19 mouse cellular contexts compared by ENCODE assay signal in the genomic region with DNA sequence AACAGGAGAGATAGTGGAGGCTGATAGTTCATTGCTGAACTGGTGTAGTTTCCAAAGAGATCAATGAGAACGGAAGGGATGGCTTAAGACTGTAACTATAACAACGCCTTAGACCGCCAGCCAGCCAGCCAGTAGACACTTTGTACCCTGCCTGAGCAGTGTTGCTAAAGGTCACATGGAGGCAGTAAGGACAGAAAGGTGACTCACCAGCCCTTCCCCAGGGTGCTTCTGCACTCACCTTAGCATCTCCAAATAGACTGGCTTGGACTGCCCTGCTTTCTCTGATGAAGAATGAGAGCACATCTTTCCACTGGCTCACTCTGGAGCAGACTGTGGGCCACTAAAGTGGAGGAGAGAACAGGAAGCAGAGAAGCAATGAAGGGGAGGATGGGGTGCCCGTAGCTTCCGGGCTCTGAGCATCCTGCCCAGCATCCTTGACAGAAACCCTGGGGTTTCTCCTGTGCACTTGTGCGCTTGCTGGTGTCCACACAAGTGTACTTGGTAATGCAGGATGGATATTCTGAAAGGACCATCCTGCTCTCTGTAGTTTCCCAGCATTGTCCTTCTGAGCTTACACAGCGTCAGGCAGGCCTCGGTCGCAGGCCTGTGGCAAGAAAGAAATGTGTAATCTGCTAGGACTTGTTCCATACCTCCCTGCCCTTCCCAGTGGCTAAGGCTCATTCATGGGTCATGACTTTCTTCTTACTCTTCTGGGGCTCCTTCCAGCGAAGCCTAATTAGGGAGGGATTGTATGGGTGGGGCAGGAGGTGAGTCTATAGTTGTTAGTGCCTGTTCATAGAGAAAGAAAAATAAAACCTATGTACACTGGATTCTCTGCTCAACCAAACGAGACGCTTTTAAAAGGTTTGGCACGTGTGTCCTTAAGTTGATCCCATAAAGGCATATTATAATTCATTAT. TPM values are rescaled to one million over a fixed set of nuclear protein-coding genes. Genes with fewer than 3 reads are reported as not detected.
DNase-seq lines count a peak whose midpoint lies in the region; ATAC-seq lines count a peak whose summit lies in the region.
"Had no signal": no experiment of that assay in that cellular context is flagged by ENCODE, and none has a peak within 500 bp of the region (broad histone marks: within the 10 kb centered on the region; RNA-seq: fewer than 3 reads in every experiment).

No protein-coding gene starts in this region.

- no peaks in the 10 kb centered on the region for H3K27me3 ChIP-seq in midbrain, embryonic 15.5 days (replicated peaks)
- H3K27me3 ChIP-seq in midbrain, embryonic 13.5 days: no peaks in the 10 kb centered on the region
- H3K27me3 ChIP-seq in intestine, embryonic 16.5 days (replicated peaks; ENCODE audit: control insufficient read depth, insufficient read depth, low read length): no peaks in the 10 kb centered on the region

- H3K36me3 ChIP-seq in midbrain, embryonic 15.5 days (replicated peaks): peaks cover 15% of the 10 kb centered on the region; the same call in 1 of the 2 replicates
- peaks cover 78% of the 10 kb centered on the region for H3K36me3 ChIP-seq in midbrain, embryonic 13.5 days
- H3K36me3 ChIP-seq in intestine, embryonic 16.5 days (ENCODE audit: control insufficient read depth, insufficient read depth, low read length): peaks cover 11% of the 10 kb centered on the region

- no peak overlapping the region for H3K27ac ChIP-seq in midbrain, embryonic 15.5 days
- no peak overlapping the region for H3K27ac ChIP-seq in midbrain, embryonic 13.5 days
- no peak overlapping the region for H3K27ac ChIP-seq in intestine, embryonic 16.5 days (ENCODE audit: low read length)
- H3K27ac ChIP-seq: heart, adult 2 months; hindbrain, postnatal 0 days had no signal

- 82% methylated on average over 13 of the region's 13 CpGs for WGBS in midbrain, embryonic 15.5 days
- 81% methylated on average over 13 of the region's 13 CpGs for WGBS in midbrain, embryonic 13.5 days
- 85% methylated on average over 13 of the region's 13 CpGs for WGBS in intestine, embryonic 16.5 days

- H3K4me3 ChIP-seq in midbrain, embryonic 15.5 days: no peak overlapping the region
- H3K4me3 ChIP-seq in midbrain, embryonic 13.5 days (replicated peaks): no peak overlapping the region
- no peak overlapping the region for H3K4me3 ChIP-seq in intestine, embryonic 16.5 days (ENCODE audit: low read length)
- H3K4me3 ChIP-seq: heart, adult 2 months had no signal

- no peak overlapping the region for H3K4me2 ChIP-seq in midbrain, embryonic 15.5 days
- no peak overlapping the region for H3K4me2 ChIP-seq in midbrain, embryonic 13.5 days (replicated peaks)
- no peak overlapping the region for H3K4me2 ChIP-seq in intestine, embryonic 16.5 days (ENCODE audit: low read depth, low read length)

- no peaks in the 10 kb centered on the region for H3K4me1 ChIP-seq in midbrain, embryonic 15.5 days
- no peaks in the 10 kb centered on the region for H3K4me1 ChIP-seq in midbrain, embryonic 13.5 days (replicated peaks)
- no peaks in the 10 kb centered on the region; the same call in 1 of the 2 replicates for H3K4me1 ChIP-seq in intestine, embryonic 16.5 days (ENCODE audit: control insufficient read depth, insufficient read depth, low read length)

- H3K9ac ChIP-seq in midbrain, embryonic 15.5 days: no peak overlapping the region
- H3K9ac ChIP-seq in midbrain, embryonic 13.5 days (replicated peaks): no peak overlapping the region
- H3K9ac ChIP-seq in intestine, embryonic 16.5 days (ENCODE audit: low read depth, low read length): no peak overlapping the region

- DNase-seq in heart, adult 11 months: peak; percentile 82
- no peak for DNase-seq in heart, postnatal 4 days
- DNase-seq in yolk sac, embryonic 10.5 days (ENCODE audit: low spot score): peak; percentile 49
- DNase-seq in thymus, postnatal 0 days (ENCODE audit: low spot score): no peak
- DNase-seq in frontal cortex, postnatal 14 days (ENCODE audit: low spot score in 2 of 2): no peak
- DNase-seq: cerebellum, adult 8-10 months; embryo, embryonic 11 days; heart, adult 2 months; heart, postnatal 10 days; left cerebral cortex, postnatal 4 days; lung, adult 18-20 months; lung, postnatal 36 days; thymus, adult 18-20 months had no signal

- ATAC-seq in midbrain, embryonic 15.5 days (replicated peaks): 0 out of 2 replicates have a peak, but pooled peaks have one; percentile 33
- no peak for ATAC-seq in midbrain, embryonic 13.5 days
- ATAC-seq in intestine, embryonic 16.5 days: peak; percentile 82
- ATAC-seq: forebrain, embryonic 14.5 days; hindbrain, postnatal 0 days; midbrain, embryonic 16.5 days had no signal

- no peaks in the 10 kb centered on the region for H3K9me3 ChIP-seq in midbrain, embryonic 15.5 days
- H3K9me3 ChIP-seq in midbrain, embryonic 13.5 days: no peaks in the 10 kb centered on the region
- no peaks in the 10 kb centered on the region for H3K9me3 ChIP-seq in intestine, embryonic 16.5 days (ENCODE audit: control insufficient read depth, low read length)

RNA-seq across cellular contexts. Expression of a gene that starts 47.3 kb away (rescaled TPM):
- total RNA-seq in heart, postnatal 4 days (2021): 10 to 100 TPM; 40.6 to 44.4 TPM
- polyA plus RNA-seq in midbrain, embryonic 15.5 days (2015; fragmentation: Nextera tagmentation; extraction: Ambion mirVana): 60.3 and 68.6 TPM in 2 replicates
- 103 and 104 TPM in 2 replicates for polyA plus RNA-seq in midbrain, embryonic 13.5 days (2015; fragmentation: Nextera tagmentation; extraction: Ambion mirVana)
- 55.5 and 62.2 TPM in 2 replicates for polyA plus RNA-seq in intestine, embryonic 16.5 days (2015; fragmentation: Nextera tagmentation; extraction: Ambion mirVana)
- 281 and 293 TPM in 2 replicates for polyA plus RNA-seq in thymus, postnatal 0 days (2015; fragmentation: Nextera tagmentation; extraction: Ambion mirVana)

Comparison
In these comparisons a context has a peak if more than half of its experiments do, and no peak if none do; other contexts are left out.
1. DNase-seq: peak in heart, adult 11 months (single experiment) and yolk sac, embryonic 10.5 days (single experiment); none in heart, postnatal 4 days (single experiment), thymus, postnatal 0 days (single experiment) and frontal cortex, postnatal 14 days (0 of 2).